Mouse (Mus musculus): ENCODE measurements around the gene Babam1.

DNA sequence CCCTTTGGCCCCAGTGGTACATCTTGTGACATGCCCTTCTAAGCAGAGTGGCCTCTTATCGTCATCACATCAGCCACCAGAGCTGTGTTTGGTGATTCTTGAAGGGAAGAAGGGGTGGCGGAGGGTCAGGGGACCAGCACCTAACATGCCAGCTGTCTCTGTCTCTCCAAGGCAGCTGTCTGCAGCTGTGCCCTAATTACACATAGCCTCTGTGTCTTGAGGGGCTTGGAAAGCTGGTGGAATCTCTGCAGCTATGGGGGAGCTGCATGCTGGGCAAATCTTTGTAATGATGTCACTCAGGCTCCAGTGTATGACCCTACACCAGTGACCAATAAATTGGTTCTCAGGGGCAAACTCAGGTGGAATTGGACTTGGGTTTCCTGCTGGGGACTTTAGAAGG lies 56.0 kb downstream of the Babam1 start:
- no peak for TF ChIP-seq POLR2A (IDR thresholded peaks at IDR 0.05; ENCODE audit: insufficient read depth, low read depth, low read length)
- no peak for TF ChIP-seq CTCF (IDR thresholded peaks at IDR 0.05; ENCODE audit: insufficient read depth, low read depth, low read length)
